Mouse (Mus musculus) leukemia stem cell, adult 10-12 weeks (primary cell): ENCODE measurements around the gene Apex2. TPM values are rescaled to one million over a fixed set of nuclear protein-coding genes. Genes with fewer than 3 reads are reported as not detected.

Experiments
- polyA plus RNA-seq: library from polyadenylated mRNA; stranded (reverse); fragments of >175 nt; gene quantifications from 2 replicates; pipeline ENCODE4 v1.2.3, GENCODE M21; 2012; ENCODE audit warnings: low replicate concordance

Gene Apex2
- 1.1 and 2.4 TPM in 2 replicates for polyA plus RNA-seq

GRCm38 (mm10) chrX:150589696-150590095, at the start of gene Apex2:
TSS of gene Apex2 (minus strand) at chrX:150589868.

DNA sequence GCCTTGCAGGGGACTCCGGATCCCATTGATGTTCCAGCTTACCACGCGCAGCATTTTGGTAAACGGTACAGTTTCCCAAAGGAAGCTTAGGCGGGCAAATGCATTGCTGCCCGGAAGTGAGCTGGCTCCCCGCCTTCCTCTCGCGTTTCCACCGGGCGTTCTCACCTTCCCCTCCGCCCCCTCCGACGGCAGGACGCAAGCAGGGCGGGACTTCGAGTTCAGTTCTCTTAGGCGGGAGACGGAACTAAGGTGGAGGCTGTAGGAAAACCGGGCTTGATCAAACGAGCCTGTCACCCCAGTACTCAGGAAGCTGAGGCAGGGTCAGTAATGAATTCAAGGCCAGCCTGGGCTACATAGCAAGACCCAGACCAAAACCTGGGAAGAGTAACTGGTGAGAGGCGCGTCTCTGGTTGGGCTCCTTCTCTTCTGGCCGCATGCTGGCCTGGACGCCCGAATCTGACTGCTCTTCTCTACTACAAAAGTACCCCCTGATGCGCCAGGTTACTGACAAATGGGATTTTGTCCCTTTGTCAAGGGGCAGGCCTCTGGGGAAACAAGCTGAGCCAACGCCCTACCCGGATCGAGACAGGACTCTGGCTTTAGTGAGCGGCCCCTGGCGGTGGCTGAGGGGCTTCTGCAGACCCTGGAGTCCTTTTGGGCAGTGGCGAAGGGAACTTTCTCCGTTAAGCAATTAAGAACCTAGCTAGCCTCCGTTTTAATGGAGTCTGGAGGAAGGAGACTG, 1.5 kb downstream of the Apex2 start, which contains the start of gene Pfkfb1:
Gene Pfkfb1, plus strand, starts transcription at position 207 of the 742 bp plus-strand sequence.

DNA sequence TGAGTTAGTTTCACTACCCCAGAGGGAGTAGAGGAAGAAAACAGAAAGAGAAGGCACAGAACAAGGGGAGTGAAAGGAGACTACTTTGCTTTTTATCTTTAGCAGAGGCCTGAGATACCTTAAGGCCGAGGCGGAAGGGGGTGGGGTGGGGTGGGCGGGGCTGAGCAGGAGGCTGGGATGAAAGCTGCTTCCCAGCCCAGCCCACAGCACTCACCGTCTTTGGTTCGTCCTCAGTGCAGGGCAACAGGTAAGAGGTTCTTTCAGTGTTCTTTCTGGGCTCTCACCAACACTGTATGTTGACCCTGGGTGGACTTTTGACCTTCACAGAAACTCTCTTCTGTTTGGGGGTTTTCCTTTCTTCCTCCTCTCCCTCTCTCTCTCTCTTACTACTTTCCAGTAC, 42.4 kb downstream of the Apex2 start, which contains the start of gene Alas2:
Gene Alas2, plus strand, starts transcription at position 137 of the 400 bp plus-strand sequence.

Other genes starting within 250 kb of the Apex2 start
- 0.54 and 3.2 TPM in 2 replicates for gene Tmem29, start 130.7 kb downstream of the Apex2 start, polyA plus RNA-seq
- 34.9 and 65.5 TPM in 2 replicates for gene Alas2, start 42.5 kb downstream of the Apex2 start, polyA plus RNA-seq
- gene Pfkfb1, start 1.6 kb downstream of the Apex2 start, polyA plus RNA-seq: 0.17 and 0.52 TPM in 2 replicates
- 0.08 TPM in 1 of 2 replicates, not detected in the other for gene Tro, start 67.7 kb upstream of the Apex2 start, polyA plus RNA-seq
- 3.0 and 4.8 TPM in 2 replicates for gene Maged2, start 224.5 kb upstream of the Apex2 start, polyA plus RNA-seq